Mouse (Mus musculus): ENCODE measurements at regions not wholly inside any gene's neighbourhood (a gene's known extent, or its start where the extent isn't known, plus 50 kb on each side); places are given as distances from the start of the nearest gene placed in this dataset.

DNA sequence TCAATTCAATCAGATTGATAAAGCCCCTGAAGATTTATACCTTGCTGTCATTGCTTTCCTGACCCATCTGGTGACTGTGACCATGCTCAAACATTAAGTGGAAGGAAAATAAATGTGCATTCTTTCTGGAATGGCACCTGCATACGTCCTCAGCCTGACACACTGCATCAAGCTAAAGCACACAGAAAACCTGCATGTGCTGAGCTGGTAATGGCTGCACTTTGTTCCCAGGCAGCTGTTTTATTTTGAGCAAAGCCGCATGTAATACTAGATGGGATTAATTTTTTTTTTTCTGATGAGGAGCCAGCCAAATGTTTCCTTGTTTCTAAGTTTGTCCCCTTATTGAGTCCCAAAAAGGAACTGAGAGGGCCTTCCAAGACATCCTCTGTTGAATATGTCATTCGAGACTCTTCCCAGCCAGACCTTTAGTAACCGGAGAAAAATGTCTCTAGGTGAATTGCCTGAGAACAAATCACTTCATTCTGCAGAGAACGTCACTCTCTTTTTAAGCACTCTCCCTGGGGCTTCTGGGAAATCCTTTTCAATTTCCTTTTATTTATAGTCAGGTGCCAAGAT is 103.1 kb upstream of the Gm9747 start:
- H3K4me2 ChIP-seq (ENCODE audit: low read length) = no peak overlapping the region
- WGBS = 30% methylated on average over 5 of the region's 5 CpGs
- peak overlapping the region; percentile 14; the same call in 1 of the 2 replicates for H3K9ac ChIP-seq (ENCODE audit: low read depth, low read length)
- peak overlapping the region; percentile 10; the same call in 1 of the 2 replicates for H3K27ac ChIP-seq (ENCODE audit: low read length)
- no peaks in the 10 kb centered on the region for H3K9me3 ChIP-seq (replicated peaks; ENCODE audit: control insufficient read depth, low read length, poor library complexity, severe bottlenecking)
- peaks cover 5% of the 10 kb centered on the region; the same call in 1 of the 2 replicates for H3K4me1 ChIP-seq (ENCODE audit: control insufficient read depth, insufficient read depth, low read length)
- H3K4me3 ChIP-seq (ENCODE audit: low read depth, low read length) = no peak overlapping the region
- no peaks in the 10 kb centered on the region for H3K36me3 ChIP-seq (ENCODE audit: control insufficient read depth, insufficient read depth, low read length)
- ATAC-seq = no peak
- H3K27me3 ChIP-seq (ENCODE audit: control insufficient read depth, insufficient read depth, low read depth, low read length) = no peaks in the 10 kb centered on the region

DNA sequence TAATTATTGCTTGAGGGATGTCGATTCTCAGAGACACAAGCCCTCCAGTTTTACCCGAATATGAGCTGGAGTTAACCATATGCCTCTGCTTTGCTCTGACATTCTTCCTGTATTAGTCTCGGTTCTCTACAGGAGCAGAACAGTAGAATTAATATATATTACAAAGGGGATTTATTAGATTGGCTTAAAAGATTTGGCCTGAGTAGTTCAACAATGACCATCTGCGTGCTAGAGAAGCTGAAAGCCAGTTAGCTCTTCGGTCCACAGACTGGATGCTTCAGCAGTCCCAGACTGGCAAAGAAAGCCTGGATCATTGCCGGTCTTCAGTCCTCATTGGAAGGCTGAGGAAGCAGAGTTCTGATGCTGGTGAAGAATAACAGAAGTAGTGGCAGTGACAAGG is 100.4 kb upstream of the Gm9747 start:
- Histone ChIP-seq H3K27ac (ENCODE audit: low read length) (no peak overlapping the region), H3K4me3 (ENCODE audit: low read depth, low read length) (no peak overlapping the region), H3K36me3 (ENCODE audit: control insufficient read depth, insufficient read depth, low read length) (no peaks in the 10 kb centered on the region), H3K27me3 (ENCODE audit: control insufficient read depth, insufficient read depth, low read depth, low read length) (no peaks in the 10 kb centered on the region), H3K9ac (ENCODE audit: low read depth, low read length) (no peak overlapping the region), H3K4me2 (ENCODE audit: low read length) (no peak overlapping the region), H3K9me3 (replicated peaks; ENCODE audit: control insufficient read depth, low read length, poor library complexity, severe bottlenecking) (no peaks in the 10 kb centered on the region), H3K4me1 (ENCODE audit: control insufficient read depth, insufficient read depth, low read length) (peaks cover 5% of the 10 kb centered on the region; the same call in 1 of the 2 replicates)
- 43% methylated on average over 6 of the region's 6 CpGs for whole genome bisulfite sequencing
- no peak for ATAC-seq

DNA sequence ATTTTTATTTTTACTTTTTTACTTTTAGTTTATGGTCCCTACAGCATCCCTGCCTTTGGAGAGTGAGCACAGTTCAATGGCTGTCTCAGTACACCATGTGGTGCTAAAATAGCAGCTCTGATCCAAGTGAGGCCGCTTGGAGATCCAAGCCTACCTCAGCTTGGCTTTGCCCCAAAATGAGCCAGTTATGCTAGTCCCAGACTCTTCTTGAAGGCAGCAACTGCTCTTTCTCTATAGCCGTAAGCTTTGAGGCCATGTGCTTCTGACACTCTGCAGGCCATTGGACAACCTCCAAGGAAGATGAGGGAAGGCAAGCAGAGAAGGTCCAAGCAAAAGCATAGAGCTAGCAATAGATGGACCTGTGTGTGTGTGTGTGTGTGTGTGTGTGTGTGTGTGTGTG is 98.0 kb upstream of the Gm9747 start:
- H3K9me3 ChIP-seq (replicated peaks; ENCODE audit: control insufficient read depth, low read length, poor library complexity, severe bottlenecking) = no peaks in the 10 kb centered on the region
- WGBS = 91% methylated on average over 2 of the region's 2 CpGs

DNA sequence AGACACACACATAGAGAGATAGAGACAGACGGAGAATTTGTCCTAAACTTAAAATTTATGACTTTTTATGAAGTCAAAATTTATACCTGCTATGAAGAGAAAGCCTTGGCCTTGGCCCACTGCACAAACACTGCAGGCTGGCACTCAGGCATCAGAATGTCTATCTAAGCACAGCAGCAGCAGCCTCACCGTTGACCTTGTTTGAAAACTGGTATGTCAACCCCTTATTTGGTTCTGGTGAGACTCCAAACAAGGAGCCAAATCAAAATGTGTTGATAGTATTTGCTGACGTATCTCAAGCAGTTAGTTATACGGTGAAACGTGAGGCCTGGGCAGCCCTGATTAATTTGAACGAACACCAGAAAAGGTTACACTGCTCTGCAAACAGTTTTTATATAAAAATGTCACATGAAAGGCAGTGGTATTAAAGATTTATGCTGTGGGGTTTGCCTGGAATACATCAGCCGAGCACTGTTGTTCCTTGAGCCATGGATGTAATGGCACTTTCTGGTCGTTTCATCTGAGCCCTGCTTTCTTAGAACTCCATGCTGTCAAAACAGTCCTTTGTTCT is 97.1 kb upstream of the Gm9747 start:
- ATAC-seq = 0 out of 2 replicates have a peak, but pooled peaks have one; percentile 28
- no peak overlapping the region for H3K4me2 ChIP-seq (ENCODE audit: low read length)
- no peaks in the 10 kb centered on the region for H3K27me3 ChIP-seq (ENCODE audit: control insufficient read depth, insufficient read depth, low read depth, low read length)
- no peaks in the 10 kb centered on the region for H3K4me1 ChIP-seq (ENCODE audit: control insufficient read depth, insufficient read depth, low read length)
- no peak overlapping the region for H3K9ac ChIP-seq (ENCODE audit: low read depth, low read length)
- WGBS = 62% methylated on average over 8 of the region's 8 CpGs
- H3K9me3 ChIP-seq (replicated peaks; ENCODE audit: control insufficient read depth, low read length, poor library complexity, severe bottlenecking) = no peaks in the 10 kb centered on the region
- no peak overlapping the region for H3K4me3 ChIP-seq (ENCODE audit: low read depth, low read length)
- no peaks in the 10 kb centered on the region for H3K36me3 ChIP-seq (ENCODE audit: control insufficient read depth, insufficient read depth, low read length)
- H3K27ac ChIP-seq (ENCODE audit: low read length) = no peak overlapping the region

More for the DNA sequence above, 98.0 kb upstream of the Gm9747 start:
- Histone ChIP-seq H3K27me3 (ENCODE audit: control insufficient read depth, insufficient read depth, low read depth, low read length) (no peaks in the 10 kb centered on the region), H3K4me3 (ENCODE audit: low read depth, low read length) (no peak overlapping the region), H3K4me2 (ENCODE audit: low read length) (no peak overlapping the region), H3K4me1 (ENCODE audit: control insufficient read depth, insufficient read depth, low read length) (0 out of 2 replicates have a peak, but pooled peaks cover under 1% of the 10 kb centered on the region), H3K9ac (ENCODE audit: low read depth, low read length) (no peak overlapping the region), H3K27ac (ENCODE audit: low read length) (no peak overlapping the region), H3K36me3 (ENCODE audit: control insufficient read depth, insufficient read depth, low read length) (no peaks in the 10 kb centered on the region)
- ATAC-seq = no peak

DNA sequence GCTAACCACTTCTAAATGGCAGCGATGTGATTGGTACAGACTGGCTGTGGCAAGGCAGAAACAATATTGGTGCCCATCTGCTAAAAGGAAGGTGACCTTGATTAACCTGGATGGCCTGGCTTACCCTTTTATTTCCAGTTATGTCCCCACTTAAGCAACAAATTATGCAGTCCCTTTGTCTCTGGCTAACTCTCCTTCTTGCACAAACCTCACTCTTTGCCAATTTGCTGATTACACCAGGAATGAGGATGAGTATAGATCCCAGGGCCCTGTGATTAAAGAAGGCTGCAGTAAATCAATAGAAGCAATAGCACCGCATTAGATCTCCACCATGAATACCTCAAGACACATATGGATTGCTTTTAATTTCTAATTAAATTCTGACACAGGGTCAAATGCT is 87.7 kb upstream of the Gm9747 start:
- Histone ChIP-seq H3K36me3 (ENCODE audit: control insufficient read depth, insufficient read depth, low read length) (no peaks in the 10 kb centered on the region), H3K9ac (ENCODE audit: low read depth, low read length) (no peak overlapping the region), H3K27me3 (ENCODE audit: control insufficient read depth, insufficient read depth, low read depth, low read length) (no peaks in the 10 kb centered on the region), H3K27ac (ENCODE audit: low read length) (no peak overlapping the region), H3K9me3 (replicated peaks; ENCODE audit: control insufficient read depth, low read length, poor library complexity, severe bottlenecking) (no peaks in the 10 kb centered on the region), H3K4me2 (ENCODE audit: low read length) (no peak overlapping the region), H3K4me3 (ENCODE audit: low read depth, low read length) (no peak overlapping the region), H3K4me1 (ENCODE audit: control insufficient read depth, insufficient read depth, low read length) (no peaks in the 10 kb centered on the region)
- no peak for ATAC-seq
- WGBS = 91% methylated on average over 2 of the region's 2 CpGs

DNA sequence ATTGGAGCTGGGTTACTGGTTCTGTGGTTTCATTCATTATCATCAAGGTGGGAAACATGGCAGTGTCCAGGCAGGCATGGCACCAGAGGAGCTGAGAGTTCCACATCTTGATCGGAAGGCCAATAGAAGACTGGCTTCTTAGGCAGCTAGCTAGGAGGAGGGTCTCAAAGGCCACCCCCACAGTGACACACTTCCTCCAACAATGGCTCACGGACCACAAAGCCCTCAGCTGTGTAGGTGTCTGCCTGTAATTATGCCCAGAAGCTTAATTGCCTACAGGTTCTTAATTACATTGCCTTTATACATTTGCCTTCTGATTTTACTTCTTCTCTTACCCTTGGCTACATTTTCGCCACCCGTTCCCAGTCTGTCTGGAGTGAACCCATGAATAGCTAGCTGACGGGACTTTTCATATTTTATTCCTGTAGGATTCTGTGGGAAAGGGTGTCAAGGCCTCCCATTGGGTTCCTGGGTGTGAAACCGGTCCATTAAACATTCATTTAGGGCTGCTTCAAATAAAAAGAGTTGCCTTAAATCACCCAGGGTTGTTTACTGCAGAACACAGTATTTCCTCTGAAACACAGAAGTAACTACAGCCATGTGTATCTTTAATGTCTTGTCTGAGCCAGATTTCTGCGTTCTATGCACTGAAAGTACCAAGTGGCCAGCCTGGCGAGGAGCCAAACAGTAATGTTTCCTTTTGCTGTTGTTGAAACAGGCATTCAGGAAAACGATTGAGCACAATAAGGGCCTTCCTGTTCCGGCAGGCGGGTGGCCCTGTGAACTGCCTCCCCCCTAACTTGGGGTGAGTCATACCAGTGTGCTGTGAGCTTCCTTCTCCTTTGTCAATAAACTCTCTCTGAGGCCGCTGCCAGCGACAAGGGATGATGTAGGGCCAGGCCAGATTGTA is 82.4 kb upstream of the Gm9747 start:
- Histone ChIP-seq H3K4me3 (ENCODE audit: low read depth, low read length) (no peak overlapping the region), H3K9me3 (replicated peaks; ENCODE audit: control insufficient read depth, low read length, poor library complexity, severe bottlenecking) (no peaks in the 10 kb centered on the region), H3K4me2 (ENCODE audit: low read length) (no peak overlapping the region), H3K27ac (ENCODE audit: low read length) (no peak overlapping the region), H3K36me3 (ENCODE audit: control insufficient read depth, insufficient read depth, low read length) (no peaks in the 10 kb centered on the region), H3K9ac (ENCODE audit: low read depth, low read length) (no peak overlapping the region), H3K27me3 (ENCODE audit: control insufficient read depth, insufficient read depth, low read depth, low read length) (no peaks in the 10 kb centered on the region), H3K4me1 (ENCODE audit: control insufficient read depth, insufficient read depth, low read length) (no peaks in the 10 kb centered on the region)
- ATAC-seq = peak; percentile 84
- 57% methylated on average over 13 of the region's 13 CpGs for WGBS

DNA sequence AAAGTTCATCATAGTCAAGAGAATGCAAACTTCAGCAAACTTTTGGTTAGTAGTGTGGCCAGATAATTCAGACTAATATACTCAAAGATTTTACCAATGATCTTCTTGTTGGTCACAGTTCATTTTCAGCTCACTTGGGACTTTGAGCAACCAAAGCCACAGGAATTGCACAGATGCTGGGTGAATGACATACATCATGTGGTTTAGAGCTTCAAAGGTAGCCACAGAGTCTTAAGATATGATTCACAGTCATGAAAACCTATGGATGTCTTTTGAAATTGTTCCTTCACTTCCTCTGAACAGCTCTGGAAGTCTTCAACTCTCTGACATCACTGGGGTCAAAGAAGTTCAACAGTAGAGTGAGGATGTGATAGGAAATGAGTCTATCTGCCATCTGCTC is 77.0 kb upstream of the Gm9747 start:
- Histone ChIP-seq H3K27ac (ENCODE audit: low read length) (no peak overlapping the region), H3K9me3 (replicated peaks; ENCODE audit: control insufficient read depth, low read length, poor library complexity, severe bottlenecking) (no peaks in the 10 kb centered on the region), H3K27me3 (ENCODE audit: control insufficient read depth, insufficient read depth, low read depth, low read length) (no peaks in the 10 kb centered on the region), H3K4me2 (ENCODE audit: low read length) (no peak overlapping the region), H3K36me3 (ENCODE audit: control insufficient read depth, insufficient read depth, low read length) (no peaks in the 10 kb centered on the region), H3K9ac (ENCODE audit: low read depth, low read length) (no peak overlapping the region), H3K4me1 (ENCODE audit: control insufficient read depth, insufficient read depth, low read length) (no peaks in the 10 kb centered on the region), H3K4me3 (ENCODE audit: low read depth, low read length) (no peak overlapping the region)
- no peak for ATAC-seq

DNA sequence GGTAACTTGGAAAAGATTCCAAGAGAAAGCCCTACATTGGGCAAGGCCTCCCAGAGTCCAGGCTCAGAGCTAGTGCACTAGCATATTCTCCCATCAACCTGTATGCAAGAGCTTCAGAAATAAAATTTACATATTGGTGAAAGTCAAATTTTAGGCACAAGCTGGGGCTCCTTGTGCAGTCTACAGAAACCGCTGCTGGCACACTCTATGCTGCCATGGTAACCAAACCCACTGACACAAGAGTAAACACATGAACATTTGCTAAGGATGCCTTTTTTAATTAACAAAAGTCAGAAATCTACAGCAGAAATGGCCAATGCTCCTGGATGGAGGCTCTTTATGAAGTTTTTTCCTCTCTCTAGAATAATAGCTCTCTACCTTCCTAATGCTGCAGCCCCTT is 75.9 kb upstream of the Gm9747 start:
- H3K27me3 ChIP-seq (ENCODE audit: control insufficient read depth, insufficient read depth, low read depth, low read length) = no peaks in the 10 kb centered on the region
- 68% methylated on average over 1 of the region's 1 CpGs for WGBS
- H3K9me3 ChIP-seq (replicated peaks; ENCODE audit: control insufficient read depth, low read length, poor library complexity, severe bottlenecking) = no peaks in the 10 kb centered on the region
- no peak overlapping the region for H3K4me2 ChIP-seq (ENCODE audit: low read length)
- H3K4me1 ChIP-seq (ENCODE audit: control insufficient read depth, insufficient read depth, low read length) = no peaks in the 10 kb centered on the region
- H3K27ac ChIP-seq (ENCODE audit: low read length) = no peak overlapping the region
- no peak overlapping the region for H3K9ac ChIP-seq (ENCODE audit: low read depth, low read length)
- ATAC-seq = no peak; the same call in 1 of the 2 replicates
- H3K36me3 ChIP-seq (ENCODE audit: control insufficient read depth, insufficient read depth, low read length) = no peaks in the 10 kb centered on the region
- H3K4me3 ChIP-seq (ENCODE audit: low read depth, low read length) = no peak overlapping the region

DNA sequence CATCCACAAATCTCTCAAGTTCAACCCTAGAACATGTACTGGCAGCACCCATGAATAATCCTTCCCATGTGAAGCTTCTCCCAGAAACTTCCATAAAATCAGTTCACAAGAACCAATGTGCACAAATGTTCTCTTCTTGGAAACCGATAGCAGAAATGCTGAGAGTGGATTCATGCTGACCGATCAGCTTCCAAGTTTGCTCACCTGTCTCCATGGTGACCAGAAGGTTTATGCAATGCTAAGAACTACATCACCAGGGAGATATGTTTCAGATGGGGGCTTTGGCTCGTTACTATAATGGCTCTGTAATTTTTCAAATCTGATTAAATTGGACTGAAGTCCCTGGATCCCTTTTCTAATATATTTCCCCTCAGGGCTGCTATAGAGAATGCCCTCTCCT is 74.4 kb upstream of the Gm9747 start:
- H3K4me3 ChIP-seq (ENCODE audit: low read depth, low read length) = no peak overlapping the region
- ATAC-seq = no peak
- H3K4me2 ChIP-seq (ENCODE audit: low read length) = no peak overlapping the region
- no peak overlapping the region for H3K9ac ChIP-seq (ENCODE audit: low read depth, low read length)
- H3K4me1 ChIP-seq (ENCODE audit: control insufficient read depth, insufficient read depth, low read length) = no peaks in the 10 kb centered on the region
- no peak overlapping the region for H3K27ac ChIP-seq (ENCODE audit: low read length)
- WGBS = 48% methylated on average over 3 of the region's 3 CpGs
- H3K27me3 ChIP-seq (ENCODE audit: control insufficient read depth, insufficient read depth, low read depth, low read length) = no peaks in the 10 kb centered on the region
- no peaks in the 10 kb centered on the region for H3K36me3 ChIP-seq (ENCODE audit: control insufficient read depth, insufficient read depth, low read length)
- no peaks in the 10 kb centered on the region for H3K9me3 ChIP-seq (replicated peaks; ENCODE audit: control insufficient read depth, low read length, poor library complexity, severe bottlenecking)

Data from midbrain, embryonic 16.5 days (tissue).